Mouse (Mus musculus) forebrain, embryonic 16.5 days (tissue): ENCODE measurements around the gene 1700013H16Rik. TPM values are rescaled to one million over a fixed set of nuclear protein-coding genes. Genes with fewer than 3 reads are reported as not detected.
"Not testable (repeated sequence)": the region's sequence is repeated elsewhere in the genome, so short reads cannot be mapped to it uniquely, and the experiment has no call there.

Source experiments
- ATAC-seq: fragments of 200-750 bp; cut with Nextera tagmentation; 2 replicates; pipeline ENCODE4 v1.8.0; 2017; ENCODE audit warnings: mild to moderate bottlenecking, moderate library complexity
- H3K27ac ChIP-seq: fragments of 300-500 bp; sonication (generic); 2 replicates; pipeline ENCODE4 v1.5.1; 2014; ENCODE audit warnings: low read length, control low read depth
- H3K27me3 ChIP-seq: fragments of 300-500 bp; sonication (generic); replicated peaks from 2 replicates; pipeline ENCODE4 v1.6.1; 2014; ENCODE audit warnings: low read length; ENCODE audit not compliant: control insufficient read depth, insufficient read depth
- H3K36me3 ChIP-seq: fragments of 300-500 bp; sonication (generic); 2 replicates; pipeline ENCODE4 v1.6.1; 2014; ENCODE audit not compliant: control insufficient read depth, insufficient read depth
- H3K4me1 ChIP-seq: fragments of 300-500 bp; sonication (generic); replicated peaks from 2 replicates; pipeline ENCODE4 v1.6.1; 2014; ENCODE audit warnings: low read length; ENCODE audit not compliant: control insufficient read depth, insufficient read depth
- H3K4me2 ChIP-seq: fragments of 300-500 bp; sonication (generic); 2 replicates; pipeline ENCODE4 v1.6.1; 2014; ENCODE audit warnings: mild to moderate bottlenecking, low read length, control low read depth
- H3K4me3 ChIP-seq: fragments of 300-500 bp; sonication (generic); replicated peaks from 2 replicates; pipeline ENCODE4 v1.5.1; 2014; ENCODE audit warnings: mild to moderate bottlenecking, low read length, control low read depth
- H3K9ac ChIP-seq: fragments of 300-500 bp; sonication (generic); replicated peaks from 2 replicates; pipeline ENCODE4 v1.6.1; 2014; ENCODE audit warnings: low read depth, low read length, control low read depth
- H3K9me3 ChIP-seq: fragments of 300-500 bp; sonication (generic); 2 replicates; pipeline ENCODE4 v1.6.1; 2016; ENCODE audit warnings: low read length; ENCODE audit not compliant: control insufficient read depth
- WGBS: fragments of 180-500 bp; shearing (Covaris S2); extraction: QIAGEN DNeasy Blood & Tissue Kit; methylation state at CpG from one replicate; pipeline ENCODE4 v1.1.7; 2014; 5-methylcytosine and 5-hydroxymethylcytosine counted together
- polyA plus RNA-seq: library from polyadenylated mRNA; unstranded; fragments of >200 nt; fragmentation: Nextera tagmentation; extraction: Ambion mirVana; gene quantifications from 2 replicates; pipeline ENCODE4 v1.2.1, GENCODE M21; 2015

1700013H16Rik gene
- not detected in 2 replicates for polyA plus RNA-seq

GRCm38 (mm10) chrX:53757736-53758135 lies at the start of gene 1700013H16Rik:
TSS of gene 1700013H16Rik (minus strand) at chrX:53757831.
- ATAC-seq, result no peak
- no peak within 1 kb of the TSS for H3K4me2 ChIP-seq
- no peak within 1 kb of the TSS for H3K4me3 ChIP-seq
- 95% methylated on average over 16 of the region's 16 CpGs for WGBS
- no peak within 1 kb of the TSS for H3K9ac ChIP-seq
- H3K27ac ChIP-seq, result no peak within 1 kb of the TSS
- H3K4me1 ChIP-seq, result no peaks in the 10 kb centered on the region
- H3K36me3 ChIP-seq, result no peaks in the 10 kb centered on the region
- H3K9me3 ChIP-seq, result peaks cover 4% of the 10 kb centered on the region; the same call in 1 of the 2 replicates
- no peaks in the 10 kb centered on the region for H3K27me3 ChIP-seq

GRCm38 (mm10) chrX:53799074-53799473 lies 41.4 kb upstream of the 1700013H16Rik start:
- Histone ChIP-seq H3K9me3 (no peaks in the 10 kb centered on the region), H3K27ac (no peak overlapping the region), H3K27me3 (no peaks in the 10 kb centered on the region), H3K4me3 (no peak overlapping the region), H3K4me1 (no peaks in the 10 kb centered on the region), H3K9ac (no peak overlapping the region), H3K4me2 (no peak overlapping the region), H3K36me3 (no peaks in the 10 kb centered on the region)
- 41% methylated on average over 3 of the region's 3 CpGs for WGBS
- ATAC-seq, result no peak

GRCm38 (mm10) chrX:53797519-53797918 lies 39.9 kb upstream of the 1700013H16Rik start, which contains the start of gene Xlr:
TSS of gene Xlr (minus strand) at chrX:53797706.
- H3K27ac ChIP-seq, H3K9me3 ChIP-seq, H3K4me1 ChIP-seq, H3K27me3 ChIP-seq, H3K4me3 ChIP-seq, H3K9ac ChIP-seq, H3K36me3 ChIP-seq, ATAC-seq, H3K4me2 ChIP-seq: not testable (repeated sequence)
- 83% methylated on average over 10 of the region's 11 CpGs for WGBS

- Histone ChIP-seq H3K27ac (no peak within 1 kb of the TSS), H3K4me2 (no peak within 1 kb of the TSS), H3K4me1 (no peaks in the 10 kb centered on the region), H3K36me3 (no peaks in the 10 kb centered on the region), H3K9ac (no peak within 1 kb of the TSS), H3K27me3 (no peaks in the 10 kb centered on the region), H3K9me3 (no peaks in the 10 kb centered on the region), H3K4me3 (no peak within 1 kb of the TSS)
- 90% methylated on average over 12 of the region's 12 CpGs for WGBS
- no peak for ATAC-seq
Measured at GRCm38 (mm10) chrX:53776276-53776675, 18.6 kb upstream of the 1700013H16Rik start, which contains the start of gene Zfp36l3. TSS of gene Zfp36l3 (minus strand) at chrX:53776394.

GRCm38 (mm10) chrX:53752851-53753250 lies 4.8 kb downstream of the 1700013H16Rik start:
- no peak overlapping the region for H3K4me2 ChIP-seq
- ATAC-seq, result no peak
- H3K36me3 ChIP-seq, result no peaks in the 10 kb centered on the region
- no peaks in the 10 kb centered on the region for H3K4me1 ChIP-seq
- no peaks in the 10 kb centered on the region for H3K27me3 ChIP-seq
- H3K27ac ChIP-seq, result no peak overlapping the region
- no peak overlapping the region for H3K9ac ChIP-seq
- H3K4me3 ChIP-seq, result no peak overlapping the region
- peaks cover 3% of the 10 kb centered on the region; the same call in 1 of the 2 replicates for H3K9me3 ChIP-seq
- 82% methylated on average over 1 of the region's 1 CpGs for WGBS

- Histone ChIP-seq H3K36me3 (no peaks in the 10 kb centered on the region), H3K4me2 (no peak overlapping the region), H3K4me1 (no peaks in the 10 kb centered on the region), H3K9me3 (no peaks in the 10 kb centered on the region), H3K9ac (no peak overlapping the region), H3K27ac (no peak overlapping the region), H3K27me3 (no peaks in the 10 kb centered on the region), H3K4me3 (no peak overlapping the region)
- no peak for ATAC-seq
- WGBS, result 90% methylated on average over 2 of the region's 2 CpGs
Measured at GRCm38 (mm10) chrX:53728967-53729366, 28.7 kb downstream of the 1700013H16Rik start.

- H3K27ac ChIP-seq, result no peak within 1 kb of the TSS
- WGBS, result 84% methylated on average over 11 of the region's 11 CpGs
- H3K4me3 ChIP-seq, result no peak within 1 kb of the TSS
- no peak for ATAC-seq
- H3K4me2 ChIP-seq, result no peak within 1 kb of the TSS
- no peaks in the 10 kb centered on the region for H3K36me3 ChIP-seq
- H3K27me3 ChIP-seq, result no peaks in the 10 kb centered on the region
- no peaks in the 10 kb centered on the region for H3K9me3 ChIP-seq
- H3K4me1 ChIP-seq, result no peaks in the 10 kb centered on the region
- no peak within 1 kb of the TSS for H3K9ac ChIP-seq
Measured at GRCm38 (mm10) chrX:53724596-53724995, 33.0 kb downstream of the 1700013H16Rik start, which contains the start of gene 4930502E18Rik. TSS of gene 4930502E18Rik (plus strand) at chrX:53724826.

GRCm38 (mm10) chrX:53716323-53717182 lies 41.1 kb downstream of the 1700013H16Rik start:
- H3K9ac ChIP-seq, result peak overlapping the region; percentile 50
- peak overlapping the region; percentile 63 for H3K4me2 ChIP-seq
- H3K4me3 ChIP-seq, result peak overlapping the region; percentile 40
- no peaks in the 10 kb centered on the region for H3K36me3 ChIP-seq
- H3K27me3 ChIP-seq, result no peaks in the 10 kb centered on the region
- H3K27ac ChIP-seq, result no peak overlapping the region
- ATAC-seq, result peak; percentile 92
- 23% methylated on average over 47 of the region's 49 CpGs for WGBS
- no peaks in the 10 kb centered on the region for H3K9me3 ChIP-seq
- no peaks in the 10 kb centered on the region; the same call in 1 of the 2 replicates for H3K4me1 ChIP-seq

GRCm38 (mm10) chrX:53715942-53716322 lies 41.7 kb downstream of the 1700013H16Rik start:
- ATAC-seq, result no peak; the same call in 1 of the 2 replicates
- Histone ChIP-seq H3K4me2 (peak overlapping the region; percentile 63), H3K4me3 (peak overlapping the region; percentile 40), H3K27me3 (no peaks in the 10 kb centered on the region), H3K27ac (no peak overlapping the region), H3K9me3 (no peaks in the 10 kb centered on the region), H3K4me1 (no peaks in the 10 kb centered on the region; the same call in 1 of the 2 replicates), H3K9ac (peak overlapping the region; percentile 50), H3K36me3 (no peaks in the 10 kb centered on the region)
- WGBS, result 44% methylated on average over 2 of the region's 2 CpGs
